Mouse (Mus musculus) testis, adult 2 months (tissue): ENCODE data around the gene Rnf19b. TPM values are rescaled to one million over a fixed set of nuclear protein-coding genes. Genes with fewer than 3 reads are reported as not detected.

Source experiments
- H3K27ac ChIP-seq: fragments of 200-500 bp; 2 replicates; pipeline ENCODE4 v1.5.1; 2012; ENCODE audit warnings: low read depth, low read length; ENCODE audit not compliant: control insufficient read depth, insufficient read depth
- H3K27me3 ChIP-seq: fragments of 200-500 bp; 2 replicates; pipeline ENCODE4 v1.6.1; 2012; ENCODE audit warnings: mild to moderate bottlenecking, low read length, moderate library complexity; ENCODE audit not compliant: control insufficient read depth, insufficient read depth
- H3K36me3 ChIP-seq: fragments of 200-500 bp; 2 replicates; pipeline ENCODE4 v1.6.1; 2012; ENCODE audit warnings: mild to moderate bottlenecking, low read length; ENCODE audit not compliant: control insufficient read depth, insufficient read depth
- H3K4me1 ChIP-seq: fragments of 200-500 bp; 2 replicates; pipeline ENCODE4 v1.6.1; 2012; ENCODE audit warnings: low read length; ENCODE audit not compliant: control insufficient read depth, insufficient read depth
- H3K4me3 ChIP-seq: fragments of 200-500 bp; 2 replicates; pipeline ENCODE4 v1.5.1; 2012; ENCODE audit warnings: low read depth, mild to moderate bottlenecking, low read length, moderate library complexity, mixed read lengths; ENCODE audit not compliant: control insufficient read depth
- CTCF ChIP-seq: fragments of 200-500 bp; IDR thresholded peaks from 2 replicates; pipeline ENCODE4 v1.5.1; 2012; ENCODE audit warnings: low read depth, mild to moderate bottlenecking, inconsistent platforms, low read length, moderate library complexity; ENCODE audit not compliant: control insufficient read depth, insufficient read depth, insufficient replicate concordance
- POLR2A ChIP-seq: fragments of 200-500 bp; IDR thresholded peaks from 2 replicates; pipeline ENCODE4 v1.6.1; 2012; ENCODE audit warnings: low read depth, mild to moderate bottlenecking, inconsistent platforms, low read length, moderate library complexity; ENCODE audit not compliant: control insufficient read depth
- polyA plus RNA-seq: library from polyadenylated mRNA; depleted of rRNA; stranded (reverse); fragments of >200 nt; gene quantifications from 2 replicates; pipeline ENCODE4 v1.2.3, GENCODE M21; 2012

Rnf19b gene
- polyA plus RNA-seq, 1 experiment = 515 TPM

GRCm38 (mm10) chr4:129121569-129122086 is 63.6 kb downstream of the Rnf19b start, which contains the start of gene Hpca:
Hpca (minus strand) TSS chr4:129122036.
- TF ChIP-seq POLR2A (no peak), CTCF (no peak)
- Histone ChIP-seq H3K27ac (no peak within 1 kb of the TSS), H3K4me3 (no peak within 1 kb of the TSS; the same call in 1 of the 2 replicates), H3K27me3 (no peaks in the 10 kb centered on the region), H3K4me1 (peaks cover 21% of the 10 kb centered on the region), H3K36me3 (no peaks in the 10 kb centered on the region)

GRCm38 (mm10) chr4:129122107-129122506 is 64.0 kb downstream of the Rnf19b start:
- Histone ChIP-seq H3K4me3 (no peak overlapping the region), H3K4me1 (peaks cover 21% of the 10 kb centered on the region), H3K36me3 (no peaks in the 10 kb centered on the region), H3K27ac (no peak overlapping the region), H3K27me3 (no peaks in the 10 kb centered on the region)
- no peak for TF ChIP-seq POLR2A
- TF ChIP-seq CTCF = no peak

- no peaks in the 10 kb centered on the region for H3K27me3 ChIP-seq
- peaks cover 21% of the 10 kb centered on the region for H3K4me1 ChIP-seq
- TF ChIP-seq POLR2A (no peak), CTCF (no peak)
Observed at GRCm38 (mm10) chr4:129122719-129123118, 64.6 kb downstream of the Rnf19b start.

GRCm38 (mm10) chr4:129124652-129125146 is 66.6 kb downstream of the Rnf19b start:
- no peaks in the 10 kb centered on the region for H3K36me3 ChIP-seq
- TF ChIP-seq POLR2A = no peak
- peaks cover 24% of the 10 kb centered on the region for H3K4me1 ChIP-seq
- H3K27me3 ChIP-seq = no peaks in the 10 kb centered on the region
- no peak overlapping the region for H3K27ac ChIP-seq
- no peak overlapping the region for H3K4me3 ChIP-seq

More at GRCm38 (mm10) chr4:129122719-129123118, 64.6 kb downstream of the Rnf19b start:
- Histone ChIP-seq H3K27ac (no peak overlapping the region), H3K4me3 (no peak overlapping the region), H3K36me3 (no peaks in the 10 kb centered on the region)

GRCm38 (mm10) chr4:129125736-129126451 is 67.8 kb downstream of the Rnf19b start:
- H3K27ac ChIP-seq = no peak overlapping the region

GRCm38 (mm10) chr4:129128582-129129338 is 70.7 kb downstream of the Rnf19b start:
- Histone ChIP-seq H3K36me3 (no peaks in the 10 kb centered on the region), H3K4me3 (no peak overlapping the region), H3K4me1 (peaks cover 27% of the 10 kb centered on the region), H3K27ac (no peak overlapping the region), H3K27me3 (no peaks in the 10 kb centered on the region; the same call in 1 of the 2 replicates)
- no peak for TF ChIP-seq POLR2A
- no peak for TF ChIP-seq CTCF

More at GRCm38 (mm10) chr4:129125736-129126451, 67.8 kb downstream of the Rnf19b start:
- no peaks in the 10 kb centered on the region for H3K36me3 ChIP-seq
- peak; percentile 32; the same call in 1 of the 2 replicates for TF ChIP-seq POLR2A
- TF ChIP-seq CTCF = no peak
- no peaks in the 10 kb centered on the region; the same call in 1 of the 2 replicates for H3K27me3 ChIP-seq
- H3K4me3 ChIP-seq = peak overlapping the region; percentile 16
- H3K4me1 ChIP-seq = peaks cover 28% of the 10 kb centered on the region

GRCm38 (mm10) chr4:129129387-129129786 is 71.3 kb downstream of the Rnf19b start:
- H3K27me3 ChIP-seq = no peaks in the 10 kb centered on the region; the same call in 1 of the 2 replicates
- H3K27ac ChIP-seq = no peak overlapping the region
- no peaks in the 10 kb centered on the region for H3K36me3 ChIP-seq
- TF ChIP-seq CTCF (no peak), POLR2A (no peak)
- peaks cover 27% of the 10 kb centered on the region for H3K4me1 ChIP-seq
- H3K4me3 ChIP-seq = no peak overlapping the region
